Mouse (Mus musculus) forebrain, embryonic 13.5 days (tissue): Measurements from ENCODE around the gene Gm38100. TPM values are rescaled to one million over a fixed set of nuclear protein-coding genes. Genes with fewer than 3 reads are reported as not detected.

ENCODE experiments used
- polyA plus RNA-seq: library from polyadenylated mRNA; unstranded; fragments of >200 nt; fragmentation: Nextera tagmentation; extraction: Ambion mirVana; gene quantifications from 2 replicates; pipeline ENCODE4 v1.2.1, GENCODE M21; 2015

Gm38100 gene
- polyA plus RNA-seq, 1 experiment from 2014 or later: 0.18 TPM

Other genes starting within 250 kb of the Gm38100 start
- gene Opn3, start 227.6 kb upstream of the Gm38100 start, polyA plus RNA-seq: 4.8 and 5.6 TPM in 2 replicates
- 2.5 and 2.6 TPM in 2 replicates for gene Chml, start 227.4 kb upstream of the Gm38100 start, polyA plus RNA-seq
- not detected in 2 replicates for gene Wdr64, start 221.7 kb upstream of the Gm38100 start, polyA plus RNA-seq
- 63.4 and 72.0 TPM in 2 replicates for gene Exo1, start 39.7 kb upstream of the Gm38100 start, polyA plus RNA-seq
- gene Rbm8a2, start 58.8 kb downstream of the Gm38100 start, polyA plus RNA-seq: 0.54 and 0.78 TPM in 2 replicates